ENCODE assay signal across 31 mouse cellular contexts in genomic region chr11:102453131-102453530, GRCm38 (mm10). TPM values are rescaled to one million over a fixed set of nuclear protein-coding genes. Genes with fewer than 3 reads are reported as not detected.
DNase-seq lines count a peak whose midpoint lies in the region; ATAC-seq and TF ChIP-seq lines count a peak whose summit lies in the region.
"Had no signal": no experiment of that assay in that cellular context is flagged by ENCODE, and none has a peak within 500 bp of the region (broad histone marks: within the 10 kb centered on the region; RNA-seq: fewer than 3 reads in every experiment).

No protein-coding gene starts in this region.

- peaks cover 5% of the 10 kb centered on the region for H3K4me1 ChIP-seq in intestine, embryonic 16.5 days (ENCODE audit: control insufficient read depth, insufficient read depth, low read length)
- H3K4me1 ChIP-seq in intestine, postnatal 0 days (replicated peaks; ENCODE audit: control insufficient read depth, insufficient read depth, low read length): no peaks in the 10 kb centered on the region
- peaks cover 63% of the 10 kb centered on the region for H3K4me1 ChIP-seq in E14TG2a.4 (replicated peaks; ENCODE audit: low read depth, low read length)

- no peak for TF ChIP-seq CTCF in intestine, postnatal 0 days (IDR thresholded peaks at IDR 0.05; ENCODE audit: low read depth)
- TF ChIP-seq CTCF in E14TG2a.4 (conservative IDR thresholded peaks at IDR 0.05; ENCODE audit: low read length): no peak

- no peaks in the 10 kb centered on the region for H3K36me3 ChIP-seq in intestine, embryonic 16.5 days (ENCODE audit: control insufficient read depth, insufficient read depth, low read length)
- H3K36me3 ChIP-seq in intestine, postnatal 0 days (ENCODE audit: control insufficient read depth, insufficient read depth): no peaks in the 10 kb centered on the region
- H3K36me3 ChIP-seq in E14TG2a.4 (ENCODE audit: insufficient read depth, low read length): no peaks in the 10 kb centered on the region
- H3K36me3 ChIP-seq: embryonic facial prominence, embryonic 13.5 days; hindbrain, embryonic 12.5 days; intestine, embryonic 15.5 days; limb, embryonic 12.5 days; liver, embryonic 15.5 days; lung, embryonic 15.5 days; midbrain, embryonic 13.5 days; neural tube, embryonic 15.5 days had no signal

- H3K27ac ChIP-seq in intestine, embryonic 16.5 days (ENCODE audit: low read length): no peak overlapping the region
- H3K27ac ChIP-seq in intestine, postnatal 0 days (ENCODE audit: low read depth, low read length): no peak overlapping the region
- H3K27ac ChIP-seq: embryonic facial prominence, embryonic 13.5 days; gastrocnemius, adult 2 months; heart, adult 2 months; hindbrain, embryonic 12.5 days; hindbrain, postnatal 0 days; intestine, embryonic 15.5 days; left cerebral cortex, adult 2 months; limb, embryonic 12.5 days; liver, embryonic 15.5 days; lung, embryonic 15.5 days; midbrain, embryonic 13.5 days; neural tube, embryonic 15.5 days; stomach, postnatal 0 days had no signal

- no peak overlapping the region for H3K4me3 ChIP-seq in intestine, embryonic 16.5 days (ENCODE audit: low read length)
- no peak overlapping the region for H3K4me3 ChIP-seq in intestine, postnatal 0 days (ENCODE audit: low read depth, low read length)
- H3K4me3 ChIP-seq in E14TG2a.4 (replicated peaks; ENCODE audit: low read length): peak overlapping the region; percentile 17; the same call in 1 of the 2 replicates
- H3K4me3 ChIP-seq: embryonic facial prominence, embryonic 13.5 days; gastrocnemius, adult 2 months; heart, adult 2 months; hindbrain, embryonic 12.5 days; intestine, embryonic 15.5 days; left cerebral cortex, adult 2 months; limb, embryonic 12.5 days; liver, embryonic 15.5 days; lung, embryonic 15.5 days; midbrain, embryonic 13.5 days; neural tube, embryonic 15.5 days had no signal

- 25% methylated on average over 10 of the region's 10 CpGs for WGBS in intestine, embryonic 16.5 days
- WGBS in intestine, postnatal 0 days: 28% methylated on average over 10 of the region's 10 CpGs

- H3K9me3 ChIP-seq in intestine, embryonic 16.5 days (ENCODE audit: control insufficient read depth, low read length): no peaks in the 10 kb centered on the region
- no peaks in the 10 kb centered on the region for H3K9me3 ChIP-seq in intestine, postnatal 0 days (ENCODE audit: control insufficient read depth)
- H3K9me3 ChIP-seq in E14TG2a.4 (ENCODE audit: low read length): no peaks in the 10 kb centered on the region
- H3K9me3 ChIP-seq: embryonic facial prominence, embryonic 13.5 days; hindbrain, embryonic 12.5 days; intestine, embryonic 15.5 days; limb, embryonic 12.5 days; liver, embryonic 15.5 days; lung, embryonic 15.5 days; midbrain, embryonic 13.5 days; neural tube, embryonic 15.5 days had no signal

- H3K9ac ChIP-seq in intestine, embryonic 16.5 days (ENCODE audit: low read depth, low read length): 0 out of 2 replicates have a peak overlapping the region, but pooled peaks have one; percentile 3
- no peak overlapping the region for H3K9ac ChIP-seq in intestine, postnatal 0 days (ENCODE audit: low read depth, low read length)
- H3K9ac ChIP-seq: embryonic facial prominence, embryonic 13.5 days; hindbrain, embryonic 12.5 days; intestine, embryonic 15.5 days; limb, embryonic 12.5 days; liver, embryonic 15.5 days; lung, embryonic 15.5 days; midbrain, embryonic 13.5 days; neural tube, embryonic 15.5 days had no signal

- H3K27me3 ChIP-seq in intestine, embryonic 16.5 days (replicated peaks; ENCODE audit: control insufficient read depth, insufficient read depth, low read length): peaks cover 4% of the 10 kb centered on the region; the same call in 1 of the 2 replicates
- peaks cover 24% of the 10 kb centered on the region; the same call in 1 of the 2 replicates for H3K27me3 ChIP-seq in intestine, postnatal 0 days (replicated peaks; ENCODE audit: control insufficient read depth, insufficient read depth, low read length)
- H3K27me3 ChIP-seq in E14TG2a.4 (ENCODE audit: insufficient read depth, low read length): peaks cover 79% of the 10 kb centered on the region
- H3K27me3 ChIP-seq: lung, embryonic 15.5 days had no signal

- ATAC-seq in intestine, embryonic 16.5 days: no peak
- ATAC-seq in intestine, postnatal 0 days: no peak
- ATAC-seq: forebrain, embryonic 16.5 days; hindbrain, postnatal 0 days; intestine, embryonic 15.5 days; midbrain, embryonic 13.5 days had no signal

- peak; percentile 35 for DNase-seq in cerebellum, adult 9-10 months
- no peak for DNase-seq in cerebellum, postnatal 14 days
- peak; percentile 44 for DNase-seq in retina, embryonic 14.5 days (ENCODE audit: low spot score)
- no peak for DNase-seq in urinary bladder, postnatal 36 days (ENCODE audit: low spot score in 2 of 2)
- DNase-seq: adrenal gland, postnatal 14 days; cerebellum, adult 2 months; gastrocnemius, adult 2 months; gastrocnemius, postnatal 36 days; heart, adult 2 months; heart, postnatal 14 days; kidney, adult 9 months; kidney, postnatal 14 days; right cerebral cortex, adult 18-20 months; spleen, adult 18-20 months; thymus, adult 18-20 months; thymus, postnatal 25 days had no signal

- no peak overlapping the region for H3K4me2 ChIP-seq in intestine, embryonic 16.5 days (ENCODE audit: low read depth, low read length)
- H3K4me2 ChIP-seq in intestine, postnatal 0 days (replicated peaks; ENCODE audit: low read depth): no peak overlapping the region
- H3K4me2 ChIP-seq: embryonic facial prominence, embryonic 13.5 days; hindbrain, embryonic 12.5 days; intestine, embryonic 15.5 days; limb, embryonic 12.5 days; liver, embryonic 15.5 days; lung, embryonic 15.5 days; midbrain, embryonic 13.5 days; neural tube, embryonic 15.5 days had no signal

RNA-seq across cellular contexts. Expression of gene Fam171a2, which starts 5.6 kb away (rescaled TPM):
- polyA plus RNA-seq in intestine, embryonic 16.5 days (2015; fragmentation: Nextera tagmentation; extraction: Ambion mirVana): 0.86 and 1.8 TPM in 2 replicates
- polyA plus RNA-seq in intestine, postnatal 0 days (2015; fragmentation: Nextera tagmentation; extraction: Ambion mirVana): 1.7 and 1.8 TPM in 2 replicates

RNA-seq across cellular contexts. Expression of gene Itga2b, which starts 16.8 kb away (rescaled TPM):
- 3.1 and 3.7 TPM in 2 replicates for polyA plus RNA-seq in intestine, embryonic 16.5 days (2015; fragmentation: Nextera tagmentation; extraction: Ambion mirVana)
- 2.5 and 2.6 TPM in 2 replicates for polyA plus RNA-seq in intestine, postnatal 0 days (2015; fragmentation: Nextera tagmentation; extraction: Ambion mirVana)

RNA-seq across cellular contexts. Expression of gene Grn, which starts 23.0 kb away (rescaled TPM):
- polyA plus RNA-seq in intestine, embryonic 16.5 days (2015; fragmentation: Nextera tagmentation; extraction: Ambion mirVana): 221 and 245 TPM in 2 replicates
- polyA plus RNA-seq in intestine, postnatal 0 days (2015; fragmentation: Nextera tagmentation; extraction: Ambion mirVana): 339 and 382 TPM in 2 replicates

RNA-seq across cellular contexts. Expression of gene Slc25a39, which starts 45.4 kb away (rescaled TPM):
- 366 and 376 TPM in 2 replicates for polyA plus RNA-seq in intestine, embryonic 16.5 days (2015; fragmentation: Nextera tagmentation; extraction: Ambion mirVana)
- 283 and 296 TPM in 2 replicates for polyA plus RNA-seq in intestine, postnatal 0 days (2015; fragmentation: Nextera tagmentation; extraction: Ambion mirVana)

RNA-seq across cellular contexts. Expression of gene Rundc3a, which starts 59.9 kb away (rescaled TPM):
- polyA plus RNA-seq in intestine, embryonic 16.5 days (2015; fragmentation: Nextera tagmentation; extraction: Ambion mirVana): 6.0 and 6.8 TPM in 2 replicates
- polyA plus RNA-seq in intestine, postnatal 0 days (2015; fragmentation: Nextera tagmentation; extraction: Ambion mirVana): 5.2 and 5.3 TPM in 2 replicates

Comparison
In these comparisons a context has a peak if more than half of its experiments do, and no peak if none do; other contexts are left out.
1. DNase-seq: peak in cerebellum, adult 9-10 months (single experiment) and retina, embryonic 14.5 days (single experiment); none in cerebellum, postnatal 14 days (0 of 2) and urinary bladder, postnatal 36 days (0 of 2).